In genomic region chr2:59485657-59486056, GRCm38 (mm10) we compare ENCODE assay signal across 14 mouse cellular contexts. TPM values are rescaled to one million over a fixed set of nuclear protein-coding genes. Genes with fewer than 3 reads are reported as not detected.
DNase-seq lines count a peak whose midpoint lies in the region; ATAC-seq lines count a peak whose summit lies in the region.
"Had no signal": no experiment of that assay in that cellular context is flagged by ENCODE, and none has a peak within 500 bp of the region (broad histone marks: within the 10 kb centered on the region; RNA-seq: fewer than 3 reads in every experiment).

No protein-coding gene starts in this region.

- H3K36me3 ChIP-seq in forebrain, embryonic 15.5 days, result no peaks in the 10 kb centered on the region
- H3K36me3 ChIP-seq in forebrain, embryonic 11.5 days (ENCODE audit: control insufficient read depth, insufficient read depth, low read length), result no peaks in the 10 kb centered on the region
- no peaks in the 10 kb centered on the region for H3K36me3 ChIP-seq in hindbrain, embryonic 14.5 days (replicated peaks; ENCODE audit: control insufficient read depth, insufficient read depth)
- no peaks in the 10 kb centered on the region for H3K36me3 ChIP-seq in neural tube, embryonic 15.5 days
- H3K36me3 ChIP-seq: heart, embryonic 13.5 days had no signal

- ATAC-seq in forebrain, embryonic 15.5 days (replicated peaks), result peak; percentile 55; the same call in 1 of the 2 replicates
- no peak for ATAC-seq in forebrain, embryonic 11.5 days (replicated peaks; ENCODE audit: low FRiP score)
- ATAC-seq in hindbrain, embryonic 14.5 days (ENCODE audit: low FRiP score), result peak; percentile 86; the same call in 1 of the 2 replicates
- peak; percentile 63; the same call in 1 of the 2 replicates for ATAC-seq in neural tube, embryonic 15.5 days (ENCODE audit: low FRiP score)
- ATAC-seq: inflammation-experienced regulatory T-cells, adult 6 months had no signal

- no peaks in the 10 kb centered on the region for H3K9me3 ChIP-seq in forebrain, embryonic 15.5 days
- no peaks in the 10 kb centered on the region for H3K9me3 ChIP-seq in forebrain, embryonic 11.5 days (ENCODE audit: control insufficient read depth, low read length)
- H3K9me3 ChIP-seq in hindbrain, embryonic 14.5 days (ENCODE audit: control insufficient read depth, low read length), result no peaks in the 10 kb centered on the region
- no peaks in the 10 kb centered on the region for H3K9me3 ChIP-seq in neural tube, embryonic 15.5 days (replicated peaks)
- H3K9me3 ChIP-seq: heart, embryonic 13.5 days had no signal

- H3K27ac ChIP-seq in forebrain, embryonic 15.5 days (replicated peaks), result no peak overlapping the region
- no peak overlapping the region for H3K27ac ChIP-seq in forebrain, embryonic 11.5 days (ENCODE audit: low read depth, low read length)
- no peak overlapping the region for H3K27ac ChIP-seq in hindbrain, embryonic 14.5 days
- H3K27ac ChIP-seq in neural tube, embryonic 15.5 days (replicated peaks), result no peak overlapping the region
- H3K27ac ChIP-seq: heart, embryonic 13.5 days had no signal

- peaks cover 3% of the 10 kb centered on the region; the same call in 1 of the 2 replicates for H3K4me1 ChIP-seq in forebrain, embryonic 15.5 days
- no peaks in the 10 kb centered on the region for H3K4me1 ChIP-seq in forebrain, embryonic 11.5 days (replicated peaks; ENCODE audit: control insufficient read depth, insufficient read depth, low read length)
- no peaks in the 10 kb centered on the region; the same call in 1 of the 2 replicates for H3K4me1 ChIP-seq in hindbrain, embryonic 14.5 days (replicated peaks; ENCODE audit: control insufficient read depth, insufficient read depth, low read length)
- no peaks in the 10 kb centered on the region for H3K4me1 ChIP-seq in neural tube, embryonic 15.5 days

- DNase-seq in forebrain, embryonic 11.5 days (ENCODE audit: low spot score), result no peak
- peak; percentile 38 for DNase-seq in brain, adult 2 months (ENCODE audit: low read depth, low spot score)
- no peak for DNase-seq in hindbrain, embryonic 14.5 days (ENCODE audit: low spot score)
- DNase-seq in adrenal gland, adult (ENCODE audit: inconsistent age in 2 of 2, low spot score in 1 of 2), result no peak
- no peak for DNase-seq in layer of hippocampus, adult 11-12 months (ENCODE audit: low spot score)
- no peak for DNase-seq in right cerebral cortex, postnatal 25 days
- DNase-seq: cerebellum, adult 11-12 months; gastrocnemius, postnatal 25 days; kidney, postnatal 36 days; lung, adult 18-20 months had no signal

- no peak overlapping the region for H3K4me3 ChIP-seq in forebrain, embryonic 15.5 days
- no peak overlapping the region for H3K4me3 ChIP-seq in forebrain, embryonic 11.5 days (ENCODE audit: low read depth, low read length)
- H3K4me3 ChIP-seq in hindbrain, embryonic 14.5 days (replicated peaks; ENCODE audit: low read length), result no peak overlapping the region
- H3K4me3 ChIP-seq in neural tube, embryonic 15.5 days (replicated peaks), result no peak overlapping the region
- H3K4me3 ChIP-seq: heart, embryonic 13.5 days had no signal

- H3K27me3 ChIP-seq in forebrain, embryonic 15.5 days, result no peaks in the 10 kb centered on the region
- H3K27me3 ChIP-seq in forebrain, embryonic 11.5 days (ENCODE audit: control insufficient read depth, insufficient read depth, low read length), result no peaks in the 10 kb centered on the region
- H3K27me3 ChIP-seq in hindbrain, embryonic 14.5 days (ENCODE audit: control insufficient read depth, insufficient read depth, low read length), result 0 out of 2 replicates have a peak, but pooled peaks cover 4% of the 10 kb centered on the region
- no peaks in the 10 kb centered on the region for H3K27me3 ChIP-seq in neural tube, embryonic 15.5 days (replicated peaks)
- H3K27me3 ChIP-seq: heart, embryonic 13.5 days had no signal

- no peak overlapping the region for H3K4me2 ChIP-seq in forebrain, embryonic 15.5 days (replicated peaks)
- no peak overlapping the region for H3K4me2 ChIP-seq in forebrain, embryonic 11.5 days (ENCODE audit: low read depth, low read length, severe bottlenecking)
- no peak overlapping the region for H3K4me2 ChIP-seq in hindbrain, embryonic 14.5 days (replicated peaks)
- H3K4me2 ChIP-seq in neural tube, embryonic 15.5 days, result no peak overlapping the region
- H3K4me2 ChIP-seq: heart, embryonic 13.5 days had no signal

- WGBS in forebrain, embryonic 15.5 days, result 30% methylated on average over 4 of the region's 4 CpGs
- 48% methylated on average over 4 of the region's 4 CpGs for WGBS in forebrain, embryonic 11.5 days
- WGBS in hindbrain, embryonic 14.5 days, result 30% methylated on average over 4 of the region's 4 CpGs
- 33% methylated on average over 4 of the region's 4 CpGs for WGBS in neural tube, embryonic 15.5 days

- no peak overlapping the region for H3K9ac ChIP-seq in forebrain, embryonic 15.5 days (replicated peaks)
- H3K9ac ChIP-seq in forebrain, embryonic 11.5 days (ENCODE audit: low read length), result no peak overlapping the region
- H3K9ac ChIP-seq in hindbrain, embryonic 14.5 days, result no peak overlapping the region
- H3K9ac ChIP-seq in neural tube, embryonic 15.5 days (replicated peaks), result no peak overlapping the region
- H3K9ac ChIP-seq: heart, embryonic 13.5 days had no signal

RNA-seq across cellular contexts. Expression of gene Dapl1, which starts 1.2 kb away (rescaled TPM):
- polyA plus RNA-seq in forebrain, embryonic 15.5 days (2015; fragmentation: Nextera tagmentation; extraction: Ambion mirVana), result 0.47 TPM in 1 of 2 replicates, not detected in the other
- polyA plus RNA-seq in forebrain, embryonic 11.5 days (2014; fragmentation: Nextera tagmentation; extraction: Ambion mirVana), result 0.69 and 1.1 TPM in 2 replicates
- polyA plus RNA-seq in hindbrain, embryonic 14.5 days (2014; fragmentation: Nextera tagmentation; extraction: Ambion mirVana), result 0.53 TPM in 1 of 2 replicates, not detected in the other
- polyA plus RNA-seq in neural tube, embryonic 15.5 days (2015; fragmentation: Nextera tagmentation; extraction: Ambion mirVana), result 0.59 and 1.4 TPM in 2 replicates
- polyA plus RNA-seq: heart, embryonic 13.5 days had no signal
